Mouse (Mus musculus) liver, adult 2 months (tissue): Measurements from ENCODE around the gene Mns1.

Experiments used
- CTCF ChIP-seq: fragments of 200-500 bp; IDR thresholded peaks from 2 replicates; pipeline ENCODE4 v1.5.1; 2011; ENCODE audit warnings: low read depth, low read length, control low read depth
- POLR2A ChIP-seq: fragments of 200-500 bp; IDR thresholded peaks from 2 replicates; pipeline ENCODE4 v1.6.1; 2011; ENCODE audit warnings: low read length, control low read depth; ENCODE audit not compliant: insufficient read depth; ENCODE audit errors: extremely low read depth

- TF ChIP-seq CTCF (no peak), POLR2A (no peak)
Observed at GRCm38 (mm10) chr9:72420490-72420889, 17.3 kb upstream of the Mns1 start.
